ENCODE assay signal across 15 mouse cellular contexts in genomic region chr13:60650000-60650399, GRCm38 (mm10).
"Had no signal": no experiment of that assay in that cellular context is flagged by ENCODE, and none has a peak within 500 bp of the region (broad histone marks: within the 10 kb centered on the region; RNA-seq: fewer than 3 reads in every experiment).

No protein-coding gene starts in this region.

- ATAC-seq: hindbrain, postnatal 0 days; intestine, embryonic 16.5 days; liver, embryonic 12.5 days had no signal

- DNase-seq: gastrocnemius, postnatal 14 days; gastrocnemius, postnatal 36 days; heart, adult 18-20 months; heart, postnatal 10 days; kidney, adult 11 months; kidney, adult 8-10 months; kidney, postnatal 10 days; kidney, postnatal 25 days; kidney, postnatal 4 days; layer of hippocampus, adult 9-11 months; layer of hippocampus, postnatal 36 days; left cerebral cortex, postnatal 4 days had no signal
